Mouse (Mus musculus) ES-E14 (cell line): ENCODE measurements at regions not wholly inside any gene's neighbourhood (a gene's known extent, or its start where the extent isn't known, plus 50 kb on each side); places are given as distances from the start of the nearest gene placed in this dataset.

Experiments
- DNase-seq: peaks from one replicate; pipeline ENCODE4 v3.0.0-alpha.2; 2013; ENCODE audit warnings: low read depth, low spot score
- H3K27ac ChIP-seq: 2 replicates; pipeline ENCODE4 v1.5.1; 2012; ENCODE audit warnings: low read depth, mild to moderate bottlenecking, low read length, moderate library complexity, mixed read lengths; ENCODE audit not compliant: poor library complexity, insufficient read depth, severe bottlenecking
- H3K36me3 ChIP-seq: 2 replicates; pipeline ENCODE4 v1.6.1; 2012; ENCODE audit warnings: mild to moderate bottlenecking, low read length, moderate library complexity, mixed read lengths; ENCODE audit not compliant: control insufficient read depth, poor library complexity, insufficient read depth, severe bottlenecking
- H3K4me1 ChIP-seq, 2 experiments: fragments of 150-350 bp in 1 of 2; sonication (generic) in 1 of 2; 2 replicates each; pipeline ENCODE4 v1.6.1; 2012; ENCODE audit warnings: low read length in 2 of 2, mild to moderate bottlenecking in 1 of 2, mixed read lengths in 1 of 2; ENCODE audit not compliant: control insufficient read depth in 2 of 2, insufficient read depth in 2 of 2, poor library complexity in 1 of 2
- H3K4me3 ChIP-seq, 2 experiments: fragments of 150-350 bp in 1 of 2; sonication (generic) in 1 of 2; 2 replicates each; pipeline ENCODE4 v1.5.1; 2012; ENCODE audit warnings: low read length in 2 of 2, low read depth in 1 of 2, mild to moderate bottlenecking in 1 of 2, mixed read lengths in 1 of 2; ENCODE audit not compliant: insufficient read depth in 1 of 2, poor library complexity in 1 of 2, severe bottlenecking in 1 of 2
- H3K9ac ChIP-seq: 2 replicates; pipeline ENCODE4 v1.6.1; 2012; ENCODE audit warnings: low read depth, mild to moderate bottlenecking, low read length, mixed read lengths; ENCODE audit not compliant: poor library complexity, insufficient read depth, severe bottlenecking
- H3K9me3 ChIP-seq: fragments of 150-350 bp; sonication (generic); 2 replicates; pipeline ENCODE4 v1.6.1; 2012; ENCODE audit warnings: low read depth, mild to moderate bottlenecking, low read length; ENCODE audit not compliant: control insufficient read depth, insufficient read depth
- CHD2 ChIP-seq: IDR thresholded peaks from 2 replicates; pipeline ENCODE4 v1.6.1; 2014; ENCODE audit warnings: mild to moderate bottlenecking, low read depth, low read length, inconsistent platforms
- HCFC1 ChIP-seq: IDR thresholded peaks from 2 replicates; pipeline ENCODE4 v1.6.1; 2012; ENCODE audit warnings: low read length, inconsistent platforms, borderline replicate concordance; ENCODE audit not compliant: insufficient read depth
- MAFK ChIP-seq: IDR thresholded peaks from 2 replicates; pipeline ENCODE4 v1.6.1; 2014; ENCODE audit warnings: mild to moderate bottlenecking, low read depth, low read length, inconsistent platforms; ENCODE audit not compliant: insufficient read depth
- ZC3H11A ChIP-seq: IDR thresholded peaks from 2 replicates; pipeline ENCODE4 v1.6.1; 2012; ENCODE audit warnings: low read depth, mild to moderate bottlenecking, inconsistent platforms, low read length, borderline replicate concordance
- ZNF384 ChIP-seq: IDR thresholded peaks from 2 replicates; pipeline ENCODE4 v1.6.1; 2012; ENCODE audit warnings: low read depth, low read length, inconsistent platforms
- in situ Hi-C, 2 experiments: fragments of 600-800 bp; cut with MboI; formaldehyde crosslinking; loops; one replicate each; pipeline ENCODE4 v1.15.1; 2025; ENCODE audit warnings: low sequenced_read_pairs in 2 of 2, inconsistent platforms in 1 of 2; ENCODE audit not compliant: unreplicated experiment in 2 of 2

GRCm38 (mm10) chr4:9750404-9750803 is 1123.9 kb upstream of the 2610301B20Rik start:
- DNase-seq = no peak
- H3K36me3 ChIP-seq = no peaks in the 10 kb centered on the region
- in situ Hi-C loops = no loop called here
- H3K27ac ChIP-seq = no peak overlapping the region
- no peak overlapping the region for H3K4me3 ChIP-seq
- H3K4me1 ChIP-seq = no peaks in the 10 kb centered on the region
- H3K9ac ChIP-seq = no peak overlapping the region
- TF ChIP-seq ZC3H11A = no peak
- no peak for TF ChIP-seq HCFC1
- TF ChIP-seq MAFK = no peak
- TF ChIP-seq ZNF384 = no peak
- no peak for TF ChIP-seq CHD2
- H3K9me3 ChIP-seq = no peaks in the 10 kb centered on the region

- no peaks in the 10 kb centered on the region for H3K36me3 ChIP-seq
- no peaks in the 10 kb centered on the region for H3K4me1 ChIP-seq
- H3K27ac ChIP-seq = no peak overlapping the region
- no peaks in the 10 kb centered on the region for H3K9me3 ChIP-seq
- no peak overlapping the region for H3K4me3 ChIP-seq
- TF ChIP-seq MAFK (no peak), HCFC1 (no peak), ZNF384 (no peak), CHD2 (no peak), ZC3H11A (no peak)
- no peak overlapping the region for H3K9ac ChIP-seq
- in situ Hi-C loops = no loop called here
- no peak for DNase-seq
These were observed 1111.0 kb upstream of the 2610301B20Rik start for GRCm38 (mm10) chr4:9763321-9763720.

GRCm38 (mm10) chr4:9769633-9770205 is 1104.6 kb upstream of the 2610301B20Rik start:
- Histone ChIP-seq H3K4me3 (no peak overlapping the region), H3K27ac (no peak overlapping the region), H3K9ac (no peak overlapping the region), H3K4me1 (no peaks in the 10 kb centered on the region), H3K9me3 (no peaks in the 10 kb centered on the region), H3K36me3 (no peaks in the 10 kb centered on the region)
- no peak for DNase-seq
- no peak for TF ChIP-seq CHD2
- no peak for TF ChIP-seq HCFC1
- TF ChIP-seq ZC3H11A = no peak
- TF ChIP-seq ZNF384 = no peak
- TF ChIP-seq MAFK = no peak
- in situ Hi-C loops = no loop called here

GRCm38 (mm10) chr4:9770372-9771102 is 1103.8 kb upstream of the 2610301B20Rik start:
- Histone ChIP-seq H3K36me3 (no peaks in the 10 kb centered on the region), H3K4me1 (no peaks in the 10 kb centered on the region), H3K9me3 (no peaks in the 10 kb centered on the region), H3K4me3 (peak overlapping the region; percentile 52 to 73), H3K27ac (no peak overlapping the region), H3K9ac (peak overlapping the region; percentile 70)
- TF ChIP-seq MAFK (no peak), CHD2 (no peak), ZC3H11A (no peak)
- in situ Hi-C loops = no loop called here
- DNase-seq = peak; percentile 77

- Histone ChIP-seq H3K4me3 (peak overlapping the region; percentile 52 to 73; a peak in 3 of 4 replicates), H3K4me1 (no peaks in the 10 kb centered on the region), H3K27ac (no peak overlapping the region), H3K9ac (no peak overlapping the region), H3K9me3 (no peaks in the 10 kb centered on the region), H3K36me3 (no peaks in the 10 kb centered on the region)
- in situ Hi-C loops = no loop called here
- no peak for TF ChIP-seq ZNF384
- TF ChIP-seq HCFC1 = no peak
- no peak for TF ChIP-seq CHD2
- no peak for TF ChIP-seq ZC3H11A
- no peak for TF ChIP-seq MAFK
- DNase-seq = no peak
These were observed 1103.2 kb upstream of the 2610301B20Rik start for GRCm38 (mm10) chr4:9771103-9771474.
